Mouse (Mus musculus): ENCODE measurements around the gene Gm8773. TPM values are rescaled to one million over a fixed set of nuclear protein-coding genes. Genes with fewer than 3 reads are reported as not detected.

Gene Gm8773
- not detected for polyA plus RNA-seq (2017; shearing (Covaris generic))

GRCm38 (mm10) chr5:5573749-5574317, at the start of gene Gm8773:
Gm8773 (plus strand) TSS chr5:5573799.

DNA sequence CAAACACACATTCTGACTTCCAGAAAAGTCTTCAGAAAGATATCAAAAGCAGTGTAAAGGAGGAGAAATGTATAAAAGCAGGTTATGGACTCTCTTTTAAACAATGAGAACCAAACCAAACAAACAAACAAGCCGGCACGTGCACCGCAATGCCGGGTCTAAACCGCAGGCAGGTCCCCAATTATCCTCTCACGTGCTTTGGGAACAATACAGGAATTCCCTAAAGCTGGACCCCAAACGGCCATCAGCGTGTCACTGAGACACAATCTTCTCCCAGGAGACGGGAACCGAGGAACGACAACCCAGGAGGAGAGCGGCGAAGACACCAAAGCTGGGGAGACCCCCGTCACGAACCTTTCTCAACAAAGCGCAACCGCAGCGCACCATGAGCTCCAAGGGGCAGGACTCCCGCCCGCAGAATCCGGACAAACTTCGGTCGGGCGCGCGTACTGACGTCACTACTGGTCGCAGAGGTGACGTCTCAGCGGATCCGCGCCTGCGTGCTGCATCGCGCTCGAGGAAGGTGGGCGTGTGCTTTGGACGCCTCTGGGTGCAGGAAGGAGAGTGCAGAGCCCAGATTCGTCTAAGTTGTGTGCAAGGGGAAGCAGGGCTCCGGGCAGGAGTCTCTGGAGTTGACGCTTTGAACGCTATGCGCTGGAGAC, 14.4 kb upstream of the Gm8773 start, which contains the start of gene Gtpbp10:
Gene Gtpbp10 (minus strand): TSS at position 460 of the 662 bp plus-strand sequence.

Other genes starting within 250 kb of the Gm8773 start
- gene Cdk14, start 153.5 kb upstream of the Gm8773 start, polyA plus RNA-seq (2017; shearing (Covaris generic)) = 0.29 TPM
- not detected for gene 1700015F17Rik, start 94.7 kb upstream of the Gm8773 start, polyA plus RNA-seq (2017; shearing (Covaris generic))
- gene Cldn12, start 58.8 kb upstream of the Gm8773 start, polyA plus RNA-seq (2017; shearing (Covaris generic)) = 1.1 TPM
- gene Gtpbp10, start 14.3 kb upstream of the Gm8773 start, polyA plus RNA-seq (2017; shearing (Covaris generic)) = 10.6 TPM
- gene Cfap69, start 90.4 kb downstream of the Gm8773 start, polyA plus RNA-seq (2017; shearing (Covaris generic)) = 0.17 TPM
- gene Steap2, start 120.8 kb downstream of the Gm8773 start, polyA plus RNA-seq (2017; shearing (Covaris generic)) = 0.10 TPM
- gene Steap1, start 175.5 kb downstream of the Gm8773 start, polyA plus RNA-seq (2017; shearing (Covaris generic)) = not detected

All from CD4-positive, CD25-positive, alpha-beta regulatory T cell (primary cell).